Comparison of ENCODE assay signal across 9 mouse cellular contexts in the genomic region with DNA sequence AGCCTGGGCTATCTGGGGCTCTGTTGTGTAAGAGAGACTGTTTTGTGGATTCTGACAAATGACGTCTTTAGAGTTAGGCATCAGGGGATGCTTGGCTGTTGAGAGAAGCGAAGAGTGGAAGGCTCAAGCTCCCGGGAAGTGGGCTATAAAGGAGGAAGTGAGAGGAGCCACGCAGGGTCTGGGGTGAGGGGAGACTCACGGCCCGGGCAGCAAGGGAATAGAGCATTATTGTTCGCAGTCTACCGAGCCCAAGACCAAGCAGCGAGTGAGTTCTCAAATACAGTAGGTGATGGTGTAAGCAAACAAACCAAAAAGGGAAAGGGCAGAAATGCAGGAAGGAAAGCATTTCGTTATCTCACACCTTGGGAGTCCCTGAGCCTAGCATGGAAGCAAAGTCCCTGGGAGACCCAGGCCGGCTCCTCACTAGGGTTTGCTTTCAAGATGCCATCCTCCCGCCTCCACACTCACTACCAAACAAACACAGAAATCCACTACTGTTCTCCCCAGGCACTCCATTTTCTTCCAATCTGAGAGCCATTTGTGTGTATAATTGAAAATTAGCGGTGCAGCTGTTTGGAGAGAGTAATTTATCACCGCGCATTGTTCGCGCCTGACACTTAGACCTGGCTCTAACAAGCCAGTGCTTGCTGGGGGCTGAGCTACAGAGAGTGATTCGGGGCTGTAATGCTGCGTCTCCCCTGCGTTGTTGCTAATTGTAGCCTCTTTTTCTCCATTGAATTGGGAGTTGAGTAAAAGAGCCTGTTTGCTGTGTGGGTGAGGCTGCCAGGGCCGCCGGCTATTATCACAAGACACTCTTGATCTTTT.
A peak's percentile ranks its signal among the peaks of the same experiment; 100 is the strongest.
DNase-seq lines count a peak whose midpoint lies in the region; ATAC-seq and TF ChIP-seq lines count a peak whose summit lies in the region.
"Had no signal": no experiment of that assay in that cellular context is flagged by ENCODE, and none has a peak within 500 bp of the region (broad histone marks: within the 10 kb centered on the region; RNA-seq: fewer than 3 reads in every experiment).

No protein-coding gene starts in this region.

- 34% methylated on average over 22 of the region's 22 CpGs for WGBS in heart, embryonic 13.5 days
- WGBS in forebrain, embryonic 12.5 days: 18% methylated on average over 22 of the region's 22 CpGs
- 46% methylated on average over 22 of the region's 22 CpGs for WGBS in midbrain, embryonic 13.5 days

- TF ChIP-seq CTCF in E14TG2a.4 (conservative IDR thresholded peaks at IDR 0.05; ENCODE audit: low read length): no peak

- DNase-seq in heart, postnatal 36 days: no peak
- no peak for DNase-seq in liver
- no peak for DNase-seq in adrenal gland, adult (ENCODE audit: inconsistent age in 2 of 2, low spot score in 1 of 2)

- H3K4me2 ChIP-seq in heart, embryonic 13.5 days: peak overlapping the region; percentile 47
- H3K4me2 ChIP-seq in forebrain, embryonic 12.5 days: peak overlapping the region; percentile 42
- H3K4me2 ChIP-seq in midbrain, embryonic 13.5 days (replicated peaks): peak overlapping the region; percentile 36

- H3K4me1 ChIP-seq in heart, embryonic 13.5 days: peaks cover 24% of the 10 kb centered on the region
- H3K4me1 ChIP-seq in E14TG2a.4 (replicated peaks; ENCODE audit: low read depth, low read length): peaks cover 26% of the 10 kb centered on the region
- H3K4me1 ChIP-seq in forebrain, embryonic 12.5 days: peaks cover 26% of the 10 kb centered on the region
- peaks cover 27% of the 10 kb centered on the region for H3K4me1 ChIP-seq in midbrain, embryonic 13.5 days (replicated peaks)

- H3K36me3 ChIP-seq in heart, embryonic 13.5 days: no peaks in the 10 kb centered on the region
- no peaks in the 10 kb centered on the region for H3K36me3 ChIP-seq in E14TG2a.4 (ENCODE audit: insufficient read depth, low read length)
- H3K36me3 ChIP-seq in forebrain, embryonic 12.5 days (replicated peaks): no peaks in the 10 kb centered on the region
- no peaks in the 10 kb centered on the region for H3K36me3 ChIP-seq in midbrain, embryonic 13.5 days

- no peak overlapping the region for H3K27ac ChIP-seq in heart, embryonic 13.5 days (replicated peaks)
- H3K27ac ChIP-seq in forebrain, embryonic 12.5 days: peak overlapping the region; percentile 54
- H3K27ac ChIP-seq in midbrain, embryonic 13.5 days: peak overlapping the region; percentile 63

- no peak for ATAC-seq in heart, embryonic 13.5 days (ENCODE audit: extremely low read depth, insufficient number of reproducible peaks, low FRiP score, low TSS enrichment)
- peak; percentile 93 for ATAC-seq in forebrain, embryonic 12.5 days (ENCODE audit: low FRiP score)
- peak; percentile 91 for ATAC-seq in midbrain, embryonic 13.5 days
- no peak for ATAC-seq in monocyte, adult 5-6 weeks (replicated peaks; ENCODE audit: insufficient number of reproducible peaks, low FRiP score, low TSS enrichment, poor library complexity, severe bottlenecking)

- intact Hi-C loops in heart, postnatal 36 days (cut with DNase I): no loop called here

- H3K27me3 ChIP-seq in heart, embryonic 13.5 days (replicated peaks): no peaks in the 10 kb centered on the region
- H3K27me3 ChIP-seq in E14TG2a.4 (ENCODE audit: insufficient read depth, low read length): peaks cover 7% of the 10 kb centered on the region; the same call in 1 of the 2 replicates
- peaks cover 81% of the 10 kb centered on the region for H3K27me3 ChIP-seq in forebrain, embryonic 12.5 days
- H3K27me3 ChIP-seq in midbrain, embryonic 13.5 days: no peaks in the 10 kb centered on the region

- no peaks in the 10 kb centered on the region for H3K9me3 ChIP-seq in heart, embryonic 13.5 days
- no peaks in the 10 kb centered on the region for H3K9me3 ChIP-seq in E14TG2a.4 (ENCODE audit: low read length)
- no peaks in the 10 kb centered on the region for H3K9me3 ChIP-seq in forebrain, embryonic 12.5 days
- H3K9me3 ChIP-seq in midbrain, embryonic 13.5 days: no peaks in the 10 kb centered on the region

- H3K4me3 ChIP-seq in heart, embryonic 13.5 days: peak overlapping the region; percentile 13; the same call in 1 of the 2 replicates
- peak overlapping the region; percentile 17; the same call in 1 of the 2 replicates for H3K4me3 ChIP-seq in E14TG2a.4 (replicated peaks; ENCODE audit: low read length)
- H3K4me3 ChIP-seq in forebrain, embryonic 12.5 days (replicated peaks): peak overlapping the region; percentile 2; the same call in 1 of the 2 replicates
- H3K4me3 ChIP-seq in midbrain, embryonic 13.5 days (replicated peaks): 0 out of 2 replicates have a peak overlapping the region, but pooled peaks have one; percentile 6
- H3K4me3 ChIP-seq: myocyte had no signal

- 0 out of 2 replicates have a peak overlapping the region, but pooled peaks have one; percentile 28 for H3K9ac ChIP-seq in heart, embryonic 13.5 days
- 0 out of 2 replicates have a peak overlapping the region, but pooled peaks have one; percentile 1 for H3K9ac ChIP-seq in forebrain, embryonic 12.5 days
- H3K9ac ChIP-seq in midbrain, embryonic 13.5 days (replicated peaks): no peak overlapping the region

Comparison
In these comparisons a context has a peak if more than half of its experiments do, and no peak if none do; other contexts are left out.
1. ATAC-seq: peak in forebrain, embryonic 12.5 days (single experiment) and midbrain, embryonic 13.5 days (single experiment); none in heart, embryonic 13.5 days (single experiment) and monocyte, adult 5-6 weeks (single experiment).
2. Peak in every context shown above with its lines, with median percentiles within 50 percentile points of each other: H3K4me2 ChIP-seq and H3K4me3 ChIP-seq.